Mouse (Mus musculus) left cerebral cortex, adult 9 months (tissue): ENCODE data around the gene Snx29.
"Not testable (repeated sequence)": the region's sequence is repeated elsewhere in the genome, so short reads cannot be mapped to it uniquely, and the experiment has no call there.

ENCODE experiments used
- DNase-seq, 2 experiments: peaks; one replicate each; pipeline ENCODE4 v3.0.0; 2022; ENCODE audit warnings: low spot score in 2 of 2

Snx29 gene

DNA sequence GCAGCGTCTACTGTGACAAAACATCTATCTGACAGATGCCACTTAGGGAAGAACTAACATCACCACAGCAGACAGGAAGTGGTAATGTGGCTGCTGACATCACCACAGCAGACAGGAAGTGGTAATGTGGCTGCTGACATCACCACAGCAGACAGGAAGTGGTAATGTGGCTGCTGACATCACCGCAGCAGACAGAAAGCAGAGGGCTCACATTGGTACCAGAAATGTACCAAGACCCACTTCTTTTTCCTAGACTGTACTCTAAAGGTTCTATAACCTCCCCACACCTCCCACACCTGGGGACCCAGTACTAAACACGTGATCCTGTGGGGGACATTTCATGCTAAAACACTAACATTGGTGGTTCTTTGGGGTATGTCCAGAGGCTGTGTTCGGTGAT lies 126.0 kb downstream of the Snx29 start:
- DNase-seq: not testable (repeated sequence)

DNA sequence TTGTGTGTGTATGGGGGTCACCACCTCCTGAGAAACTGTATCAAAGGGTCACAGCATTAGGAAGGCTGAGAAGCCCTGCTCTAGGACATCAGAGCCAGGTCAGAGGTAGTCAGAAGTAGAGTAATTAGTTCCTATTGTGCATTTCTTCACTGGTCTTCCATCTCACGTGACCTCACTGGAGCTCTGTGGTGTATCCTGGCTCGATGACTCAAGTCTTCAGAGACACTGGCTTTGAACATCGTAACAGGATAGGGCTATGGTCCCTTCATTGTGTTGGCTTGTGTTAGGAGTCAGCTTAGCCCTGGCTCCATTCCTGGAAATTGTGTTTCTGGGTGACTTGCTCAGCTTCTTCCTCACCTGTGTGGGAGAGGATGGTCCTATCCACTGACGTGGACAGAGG lies 126.6 kb downstream of the Snx29 start:
- no peak for DNase-seq

DNA sequence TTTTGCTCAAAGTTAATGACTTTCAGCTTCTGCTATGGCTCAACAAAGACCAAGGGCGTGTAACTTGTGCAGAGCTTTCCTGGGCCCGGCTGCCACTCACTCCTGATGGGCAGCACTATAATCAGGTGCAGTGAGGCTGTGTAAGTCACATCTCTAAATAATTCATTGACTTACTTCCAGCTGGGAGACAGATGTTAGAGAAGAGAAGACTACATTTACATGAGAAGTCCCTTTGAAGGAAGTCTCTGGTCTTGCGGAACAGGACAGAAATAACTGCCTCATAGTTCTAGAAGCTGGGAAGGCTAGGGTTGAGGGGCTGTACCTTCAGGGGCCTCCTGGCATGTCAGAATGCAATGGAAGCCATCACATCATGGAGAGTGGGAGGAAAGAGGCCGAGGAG lies 127.9 kb downstream of the Snx29 start:
- DNase-seq: no peak

DNA sequence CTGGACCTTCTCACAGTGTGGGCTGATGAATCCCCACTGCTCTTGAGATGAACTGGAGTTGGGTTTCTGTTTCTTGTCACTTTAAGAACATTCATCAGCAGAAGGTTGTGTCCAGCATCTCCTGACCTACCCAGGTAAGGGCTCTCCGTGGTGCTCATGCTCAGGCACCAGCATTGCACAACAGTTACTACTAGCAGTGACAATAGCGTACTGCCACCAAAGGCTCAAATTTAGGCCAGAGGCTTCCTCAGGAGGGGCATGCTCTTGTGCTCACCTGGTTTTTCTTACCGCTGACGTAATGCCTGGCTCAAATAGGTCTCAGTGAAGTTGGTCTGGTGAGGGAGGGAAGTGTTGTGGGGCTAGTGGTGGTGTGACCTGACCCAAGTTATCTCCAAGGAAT lies 132.2 kb downstream of the Snx29 start:
- DNase-seq: no peak

DNA sequence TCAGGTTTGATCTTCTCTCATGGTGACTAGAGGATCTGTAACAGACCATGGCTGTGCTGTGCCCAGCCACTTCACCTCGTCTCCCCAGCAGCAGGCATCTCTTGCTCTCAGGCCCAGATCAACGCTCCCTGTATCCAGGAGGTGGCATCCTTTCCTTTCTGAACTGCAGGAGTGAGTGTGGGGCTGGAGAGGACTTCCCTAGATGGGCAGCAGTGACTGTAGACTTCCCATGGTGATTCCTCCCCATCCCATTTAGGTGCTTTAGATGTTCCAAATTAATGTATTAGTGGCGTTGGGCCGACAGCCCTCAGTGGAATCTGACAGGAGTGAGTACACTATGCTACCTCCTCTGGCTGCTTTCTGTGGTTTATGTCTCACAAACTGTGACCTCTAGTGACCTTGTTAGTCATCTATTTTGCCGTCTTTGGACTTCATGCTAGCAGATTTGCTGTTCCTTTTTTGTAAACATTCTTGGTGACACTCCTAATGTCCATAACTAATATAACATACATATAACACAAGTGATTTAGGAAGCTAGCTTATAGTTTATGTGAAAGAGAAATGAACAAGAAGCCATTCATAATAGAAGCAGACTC lies 132.9 kb downstream of the Snx29 start:
- peak in 1 of 2 experiments; percentile 41 for DNase-seq

DNA sequence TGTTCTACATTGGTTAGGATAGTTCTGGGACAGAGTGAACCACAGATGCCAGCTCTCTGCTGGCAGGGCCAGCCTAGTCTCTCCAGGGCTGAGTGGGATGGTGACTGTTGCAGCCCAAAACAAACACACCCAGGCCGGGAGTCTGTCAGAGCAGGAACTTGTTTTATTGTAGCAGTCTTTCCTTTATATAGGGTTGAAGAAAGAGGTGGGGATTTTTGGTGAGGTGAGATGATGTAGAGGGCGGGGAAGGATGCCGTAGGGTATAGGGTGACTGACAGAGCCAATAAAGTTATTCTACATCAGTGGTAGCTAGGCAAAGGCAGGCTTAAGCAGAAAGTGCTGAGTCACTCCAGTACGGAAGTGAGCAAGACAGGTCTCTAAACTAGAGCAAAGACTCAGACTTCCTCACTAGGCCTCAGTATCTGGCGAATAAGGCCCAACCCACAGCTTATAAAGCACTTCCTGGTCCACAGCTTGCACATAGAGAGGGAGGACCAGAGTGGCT lies 133.5 kb downstream of the Snx29 start:
- DNase-seq: peak in 1 of 2 experiments; percentile 48

DNA sequence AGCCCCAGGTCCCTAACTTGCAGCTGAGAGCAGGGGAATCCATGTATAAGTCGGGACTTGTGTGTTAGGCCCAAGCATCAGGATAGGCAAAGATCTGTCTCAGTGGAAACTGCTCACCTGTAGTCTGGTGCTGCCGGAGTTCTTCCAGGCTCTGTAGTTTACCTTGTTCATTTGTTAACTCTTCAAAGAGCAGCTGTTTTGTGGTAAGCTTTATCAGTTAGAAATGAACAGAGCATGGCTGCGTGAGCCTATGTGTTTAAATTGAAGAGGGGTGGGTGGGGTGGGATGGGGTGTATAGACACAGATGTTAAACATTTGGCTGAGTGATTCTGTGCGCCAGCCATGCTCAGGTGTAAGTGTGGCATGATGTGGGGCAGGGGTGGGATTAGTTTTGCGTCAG lies 134.4 kb downstream of the Snx29 start:
- no peak for DNase-seq

DNA sequence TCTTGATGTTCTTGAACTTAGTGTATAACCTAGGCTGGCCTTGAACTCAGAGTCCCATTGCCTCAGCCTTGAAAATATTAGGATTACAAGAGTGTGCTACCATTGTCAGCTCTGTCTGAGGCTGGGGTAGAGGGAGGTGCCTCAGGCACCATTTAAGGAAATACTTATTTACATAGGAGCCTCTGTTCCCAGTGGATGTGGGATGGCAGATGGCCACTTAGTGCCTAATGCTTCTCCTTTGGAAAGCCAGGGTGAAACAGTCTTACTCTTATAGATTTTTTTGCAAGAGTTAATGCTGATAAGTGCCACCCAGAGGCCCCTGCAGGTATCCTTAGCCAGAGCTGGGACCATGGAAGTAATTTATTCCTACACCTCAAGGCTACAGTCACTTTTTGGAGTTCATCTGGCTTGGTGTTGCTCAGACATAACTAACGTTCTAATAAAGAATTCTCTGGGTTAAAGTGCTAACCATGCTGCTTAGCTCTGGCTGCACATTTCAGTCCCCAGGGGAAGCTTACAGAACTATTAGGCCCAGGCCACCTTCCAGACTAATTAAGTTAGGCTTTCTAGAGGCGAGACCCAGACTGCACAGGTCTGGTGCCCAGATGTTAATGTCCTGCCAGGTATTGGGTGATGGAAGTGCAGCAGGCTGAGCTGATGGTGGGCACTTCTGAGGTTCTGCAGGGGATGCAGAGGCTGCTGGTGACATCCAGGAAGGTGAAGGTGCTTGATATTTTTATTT lies 135.1 kb downstream of the Snx29 start:
- DNase-seq: no peak

DNA sequence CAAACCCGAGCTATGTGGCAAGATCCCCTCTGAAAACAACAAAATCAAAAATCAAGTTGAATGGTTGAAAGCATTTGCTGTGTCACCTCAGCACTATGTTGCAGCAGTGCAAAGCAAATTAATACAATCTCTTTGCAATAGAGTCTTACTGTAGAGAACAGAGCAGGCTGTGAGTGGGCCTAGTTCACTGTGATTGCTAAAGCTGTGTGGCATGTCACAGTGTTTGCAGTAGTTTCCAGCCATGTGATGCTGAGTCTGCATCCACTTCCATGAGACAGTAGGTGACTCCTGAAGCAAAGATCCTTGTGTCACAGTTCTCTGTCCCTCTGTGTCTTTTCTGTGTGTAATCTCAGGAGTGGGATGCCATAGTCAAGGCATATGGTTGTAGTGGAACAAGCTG lies 137.5 kb downstream of the Snx29 start:
- peak in 1 of 2 experiments; percentile 26 for DNase-seq

DNA sequence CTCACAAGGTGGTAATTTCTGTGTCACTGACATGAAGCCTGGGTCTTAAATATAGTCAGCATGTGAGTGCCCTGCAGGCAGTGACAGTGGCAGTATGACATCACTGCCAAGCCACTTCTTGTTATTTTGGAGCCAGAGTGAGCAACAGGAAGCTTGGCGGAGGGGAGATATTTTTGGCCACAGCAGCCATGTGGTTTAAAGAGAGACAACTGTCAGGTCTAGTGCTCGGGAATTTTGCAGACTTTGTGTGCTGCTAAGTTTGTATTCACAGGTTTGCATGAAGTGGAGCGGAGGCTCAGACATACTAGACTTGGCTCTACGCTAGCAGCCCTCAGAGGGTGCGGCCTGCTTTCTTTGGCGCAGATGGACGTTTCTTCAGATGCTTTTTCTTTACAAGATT lies 138.9 kb downstream of the Snx29 start:
- peak; percentile 73 to 85 for DNase-seq

DNA sequence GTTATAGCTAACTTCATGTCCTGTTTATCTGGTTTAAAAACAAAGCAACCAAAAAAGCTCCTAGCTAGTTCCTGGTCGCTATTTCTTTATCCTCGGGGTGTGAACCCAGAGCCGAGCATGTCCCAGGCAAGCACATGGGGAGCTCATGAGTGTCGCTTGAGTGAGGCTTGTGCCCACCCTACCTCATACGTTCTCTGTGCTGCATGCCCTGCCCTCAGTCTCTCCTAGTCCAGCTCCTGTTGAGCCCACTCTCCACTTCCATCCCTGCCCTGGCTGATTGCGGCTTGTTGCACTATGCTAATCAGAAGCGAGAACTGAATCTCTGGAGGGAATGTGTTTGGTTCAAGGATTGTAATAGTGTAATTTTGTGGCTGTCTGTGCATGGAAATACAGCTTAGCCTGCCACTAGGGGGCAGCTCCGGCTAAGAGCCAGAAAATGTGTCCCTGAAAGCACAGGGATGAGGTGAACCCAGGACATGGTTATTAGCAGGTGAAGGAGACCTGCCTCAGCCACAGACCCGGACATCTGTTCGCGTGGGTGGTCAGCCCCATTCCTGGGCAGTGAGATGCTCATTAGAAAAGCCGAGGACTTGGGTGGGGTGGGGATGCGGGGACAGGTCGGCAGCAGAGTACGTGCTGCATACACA lies 145.9 kb downstream of the Snx29 start:
- DNase-seq: peak in 1 of 2 experiments; percentile 78

DNA sequence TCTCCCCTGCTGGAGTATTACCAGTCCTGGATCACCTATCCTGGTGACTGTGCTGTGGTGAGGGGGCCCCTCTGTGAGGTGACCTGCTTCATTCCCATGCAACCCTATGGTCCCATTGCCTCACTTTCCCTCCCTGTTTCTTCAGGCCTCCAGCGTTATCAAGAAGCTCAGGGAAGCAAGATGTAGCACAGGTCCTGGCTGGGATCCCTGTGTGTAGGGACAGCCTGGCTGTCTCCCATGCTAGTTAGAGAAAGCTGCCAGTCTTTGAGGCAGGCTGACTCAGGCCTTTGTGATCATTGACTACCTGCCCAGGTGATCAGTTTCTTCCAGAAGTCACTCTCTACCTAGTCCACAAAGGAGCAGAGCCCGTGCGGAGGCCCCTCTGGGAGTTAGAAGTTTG lies 146.8 kb downstream of the Snx29 start:
- no peak for DNase-seq

DNA sequence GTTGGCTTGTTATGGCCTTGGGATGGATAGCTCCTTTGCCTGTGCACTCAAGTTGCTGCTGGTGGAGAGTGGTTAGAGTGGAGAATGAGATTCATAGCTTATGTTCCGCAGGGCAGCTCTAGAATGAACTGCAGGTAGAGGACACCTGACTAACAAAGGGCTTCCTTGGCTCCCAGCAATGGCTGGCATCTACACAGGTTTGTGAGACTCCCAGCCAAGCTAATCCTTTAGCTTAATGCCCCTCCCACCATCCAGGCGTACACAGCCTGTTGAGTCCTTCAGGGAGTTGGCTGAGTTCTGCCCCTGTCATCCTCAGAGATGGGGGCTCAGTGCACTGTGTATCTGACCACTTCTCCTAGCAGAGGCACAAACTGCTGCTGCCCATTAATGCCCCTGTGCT lies 148.5 kb downstream of the Snx29 start:
- DNase-seq: no peak

DNA sequence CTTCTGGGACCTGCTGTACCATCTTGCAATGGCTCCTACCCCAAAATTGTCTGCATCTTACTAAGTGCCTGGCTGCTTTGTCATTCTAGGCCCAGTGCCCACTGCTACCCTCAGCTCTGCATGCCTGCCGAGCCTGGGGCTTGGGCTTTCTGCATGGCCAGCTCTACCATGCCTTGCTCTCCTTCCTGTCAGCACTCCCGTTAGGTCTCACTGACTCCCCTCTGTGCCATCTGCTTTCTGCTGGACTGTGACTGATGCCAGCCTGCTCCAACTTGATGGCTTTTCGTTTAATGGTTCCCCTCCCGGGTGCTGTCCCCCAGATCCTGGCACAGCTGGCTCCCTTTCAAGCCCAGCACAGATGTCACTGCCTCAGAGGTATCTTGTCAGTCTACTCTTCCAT lies 150.1 kb downstream of the Snx29 start:
- DNase-seq: no peak

DNA sequence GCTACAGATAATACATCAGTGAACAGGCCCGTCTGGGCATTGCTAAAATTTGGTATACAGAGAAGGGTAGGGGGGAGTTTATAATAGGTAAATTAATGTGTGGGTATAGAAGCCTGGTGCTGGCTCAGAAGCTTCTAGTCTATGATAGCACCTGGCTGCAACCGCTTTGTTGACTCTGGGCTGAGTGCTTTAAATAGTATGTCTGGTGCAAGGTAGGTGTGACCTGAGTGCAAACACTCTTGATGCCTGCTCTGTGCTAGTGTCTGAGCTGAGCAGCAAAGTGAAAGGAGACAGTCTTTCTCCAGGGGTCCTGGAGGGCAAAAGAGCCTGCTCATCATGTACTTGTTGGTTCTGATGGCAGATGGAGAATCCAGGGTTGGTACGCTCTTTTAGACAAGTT lies 150.8 kb downstream of the Snx29 start:
- no peak for DNase-seq

DNA sequence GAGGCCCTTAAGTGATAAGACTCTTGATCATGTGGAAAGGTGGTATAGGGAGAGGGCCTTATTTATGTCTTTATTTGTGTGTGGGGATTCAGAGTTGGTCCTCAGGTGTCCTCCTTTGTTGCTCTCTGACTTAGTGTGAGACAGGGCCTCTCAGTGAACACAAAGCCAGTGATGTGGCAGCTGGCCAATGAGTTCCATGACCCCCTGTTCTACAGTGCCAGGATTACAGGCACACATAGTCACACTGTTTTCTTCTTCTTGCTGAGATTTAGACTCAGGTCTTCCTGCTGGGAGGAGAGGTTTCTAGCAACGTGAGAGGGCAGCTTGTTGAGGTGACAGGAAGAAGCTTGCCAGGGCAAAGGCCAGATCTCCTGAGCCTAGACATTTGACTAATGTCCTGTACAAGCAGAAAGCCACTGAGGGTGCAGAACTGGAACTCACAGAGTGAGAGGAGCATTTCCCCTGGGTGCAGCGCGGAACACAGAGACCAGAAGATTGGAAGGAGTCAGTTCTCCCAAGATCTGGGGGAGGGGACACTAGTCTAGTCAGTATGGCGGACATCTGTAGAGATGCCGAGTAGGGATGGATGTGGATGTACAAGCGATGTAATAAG lies 151.3 kb downstream of the Snx29 start:
- DNase-seq: no peak

DNA sequence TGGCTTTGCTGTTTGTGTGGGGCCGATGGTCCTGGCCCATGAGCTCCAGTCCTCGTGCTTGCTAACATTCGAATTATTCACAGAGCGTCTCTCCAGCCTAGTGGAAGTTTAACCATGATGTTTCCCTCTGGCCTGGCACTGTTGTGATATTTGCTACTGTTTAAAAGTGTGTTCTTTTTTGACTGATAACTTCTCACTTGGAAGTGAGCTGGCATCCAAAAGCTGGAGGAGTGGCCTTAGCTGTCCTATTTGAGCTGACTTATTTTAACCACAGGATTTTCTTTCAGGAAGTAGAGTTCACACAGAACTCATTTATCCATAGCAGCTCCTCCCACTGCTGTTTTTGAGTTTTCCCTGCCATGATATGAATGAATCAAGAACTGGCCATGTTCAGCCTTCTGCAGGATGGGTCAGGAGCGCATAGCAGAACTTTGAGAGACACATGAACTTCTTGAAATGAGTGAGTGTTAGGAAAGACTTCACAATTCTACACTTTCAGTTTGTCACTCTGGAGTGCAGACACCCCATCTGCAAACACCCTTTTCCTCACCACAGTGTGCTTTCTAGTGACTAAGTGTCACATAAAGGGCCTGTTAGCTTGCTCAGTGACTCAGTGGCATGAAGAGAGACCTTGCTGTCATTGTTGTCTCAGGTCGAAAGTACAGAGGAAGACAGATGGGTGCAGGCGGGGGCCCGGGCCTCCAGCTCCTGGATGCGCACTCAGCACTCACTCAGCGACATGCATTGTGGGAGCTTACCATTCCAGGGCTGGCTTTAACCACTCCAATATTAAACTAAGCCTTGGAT lies 152.6 kb downstream of the Snx29 start:
- DNase-seq: no peak

DNA sequence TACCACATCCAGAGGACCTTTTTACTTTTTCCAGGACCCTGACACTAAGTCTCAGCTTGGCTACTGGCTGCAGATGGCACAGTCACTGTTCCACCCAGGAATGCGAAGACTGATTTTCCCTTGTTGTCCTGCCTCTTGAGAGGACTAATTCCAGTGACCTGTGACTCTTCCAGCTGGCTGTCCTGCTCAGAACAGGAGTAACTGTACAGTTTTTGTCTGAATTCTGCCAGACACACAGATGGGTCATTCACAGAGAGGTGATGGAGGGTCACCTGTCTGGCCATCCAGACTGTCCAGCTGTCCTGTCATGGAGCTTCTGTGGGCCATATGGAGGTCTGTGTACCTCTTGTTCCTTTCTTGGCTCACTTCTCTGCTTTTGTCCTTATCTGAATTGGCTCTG lies 153.6 kb downstream of the Snx29 start:
- no peak for DNase-seq

DNA sequence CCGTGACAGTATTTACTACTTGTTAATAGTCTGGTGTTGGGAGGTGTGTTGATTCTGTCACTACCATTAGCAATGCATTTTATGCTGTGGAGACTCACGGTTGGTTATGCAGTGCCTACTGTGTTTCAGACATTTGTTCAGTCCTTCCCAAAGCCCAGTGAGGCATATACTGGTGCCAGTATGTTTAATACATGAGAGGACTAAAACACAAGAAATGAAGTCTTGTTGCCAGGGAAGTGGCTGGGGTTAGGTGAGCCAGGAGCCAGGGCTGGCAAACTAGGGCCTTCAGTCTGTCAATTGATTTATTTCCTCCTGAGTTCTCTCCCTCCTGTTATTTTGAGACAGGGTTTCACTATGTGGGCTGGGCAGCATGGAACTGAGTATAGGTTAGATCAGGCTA lies 154.3 kb downstream of the Snx29 start:
- no peak for DNase-seq

DNA sequence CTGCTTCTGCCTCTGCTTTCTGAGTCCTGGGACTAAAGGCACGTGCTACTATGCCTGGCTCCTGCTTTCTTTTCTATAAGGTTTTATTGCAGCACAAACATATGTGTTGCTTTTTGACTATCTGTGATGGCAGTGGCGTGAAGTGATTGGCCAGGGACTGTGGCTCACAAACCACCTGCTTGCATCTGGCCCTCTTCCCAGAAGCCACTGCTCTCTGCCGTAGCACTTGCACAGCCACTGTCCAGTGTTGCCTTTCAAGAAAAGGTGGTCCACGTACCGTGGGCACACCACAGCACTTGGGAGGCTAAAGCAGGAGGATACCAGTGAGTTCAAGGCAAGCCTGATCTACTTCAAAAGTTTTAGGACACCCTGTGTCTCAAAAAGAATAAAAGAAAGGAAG lies 154.9 kb downstream of the Snx29 start:
- no peak for DNase-seq

DNA sequence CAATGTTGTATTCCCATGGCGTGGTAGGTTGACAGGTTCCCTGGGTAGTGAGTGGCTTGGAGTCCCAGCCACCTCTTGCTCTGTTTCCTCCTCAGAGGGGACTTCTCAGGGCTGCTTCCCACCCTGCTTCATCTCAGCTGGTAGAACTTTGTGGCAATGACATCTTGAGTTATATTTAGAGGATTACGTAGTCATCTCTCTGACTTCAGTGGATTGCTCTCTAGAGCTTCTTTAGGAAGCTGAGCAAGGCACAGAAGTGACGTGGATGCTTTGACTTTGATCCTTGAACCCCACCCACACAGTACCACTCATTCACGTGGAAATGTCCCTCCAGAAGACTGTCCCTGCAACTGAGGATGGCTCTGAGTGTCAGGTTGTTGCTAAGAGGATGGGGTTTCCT lies 156.9 kb downstream of the Snx29 start:
- DNase-seq: no peak

DNA sequence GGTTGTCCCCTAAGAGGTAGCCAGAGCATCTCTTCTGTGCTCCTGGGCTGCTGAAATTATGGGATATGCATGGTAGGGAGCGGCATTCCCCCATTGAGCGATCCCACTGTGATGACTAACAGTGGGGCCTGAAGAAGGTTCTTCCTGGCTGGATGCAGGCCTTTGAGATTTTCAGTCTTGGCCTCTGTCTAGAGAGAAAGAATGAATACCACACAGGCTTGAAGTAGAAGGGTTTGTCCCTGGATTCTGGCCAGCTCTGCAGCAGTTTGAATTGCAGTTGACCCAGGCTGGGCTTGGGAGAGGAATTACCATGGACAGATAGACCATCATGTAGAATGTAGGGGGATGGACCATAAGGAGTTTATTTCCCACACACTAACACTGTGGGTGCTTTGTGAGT lies 159.5 kb downstream of the Snx29 start:
- DNase-seq: no peak
